Mouse (Mus musculus) cerebellum, postnatal 14 days (tissue): ENCODE measurements around the gene Otud5.
"Not testable (repeated sequence)": the region's sequence is repeated elsewhere in the genome, so short reads cannot be mapped to it uniquely, and the experiment has no call there.

Source experiments
- DNase-seq, 2 experiments: peaks; one replicate each; pipeline ENCODE4 v3.0.0; 2021; ENCODE audit warnings: mixed read lengths in 2 of 2

Gene Otud5

GRCm38 (mm10) chrX:7841163-7842162, at the start of gene Otud5:
TSS of gene Otud5 (plus strand) at chrX:7841364.
- peak; percentile 94 to 95 for DNase-seq

DNA sequence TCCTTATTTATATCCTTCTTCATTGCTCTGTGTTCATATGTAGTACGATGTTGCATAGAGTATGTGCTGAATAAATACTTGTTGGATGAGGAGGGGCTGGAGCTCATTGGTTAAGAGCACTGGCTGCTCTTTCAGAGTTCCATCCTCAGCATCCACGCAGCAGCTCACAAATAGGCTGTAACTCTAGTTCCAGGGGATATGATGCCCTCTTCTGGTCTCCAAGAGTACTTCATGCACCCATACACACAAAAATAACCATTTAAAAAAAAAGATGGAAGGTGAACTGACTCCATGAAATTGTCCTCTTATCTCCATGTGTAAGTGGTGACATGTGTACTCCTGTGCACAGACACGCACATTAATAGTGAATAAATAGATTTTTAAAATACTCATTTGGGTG, 47.8 kb upstream of the Otud5 start:
- peak; percentile 18 to 45 for DNase-seq

DNA sequence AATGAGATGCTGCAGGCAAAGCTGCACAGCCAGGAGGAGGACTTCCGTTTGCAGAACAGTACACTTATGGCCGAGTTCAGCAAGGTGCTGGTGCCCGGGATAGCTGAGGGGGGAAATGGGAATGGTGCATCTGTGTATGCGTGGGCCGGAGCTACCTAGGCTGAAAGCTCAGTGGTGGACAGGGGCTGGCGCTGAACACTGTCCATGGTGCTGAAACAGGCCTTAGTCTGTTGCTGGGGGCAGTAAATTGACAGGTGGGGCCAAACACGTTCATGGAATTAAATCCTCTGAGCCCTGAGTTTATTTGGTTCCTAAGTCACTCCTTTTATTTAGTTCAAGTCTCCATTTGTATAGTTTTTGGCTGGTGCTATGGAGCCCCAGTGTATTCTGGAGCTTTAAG, 46.1 kb upstream of the Otud5 start:
- DNase-seq: no peak

GRCm38 (mm10) chrX:7797327-7797726, 43.8 kb upstream of the Otud5 start:
- no peak for DNase-seq

GRCm38 (mm10) chrX:7802157-7802556, 39.0 kb upstream of the Otud5 start:
- not testable (repeated sequence) for DNase-seq

- peak; percentile 26 to 52 for DNase-seq
Observed at GRCm38 (mm10) chrX:7815016-7815415, 26.1 kb upstream of the Otud5 start.

DNA sequence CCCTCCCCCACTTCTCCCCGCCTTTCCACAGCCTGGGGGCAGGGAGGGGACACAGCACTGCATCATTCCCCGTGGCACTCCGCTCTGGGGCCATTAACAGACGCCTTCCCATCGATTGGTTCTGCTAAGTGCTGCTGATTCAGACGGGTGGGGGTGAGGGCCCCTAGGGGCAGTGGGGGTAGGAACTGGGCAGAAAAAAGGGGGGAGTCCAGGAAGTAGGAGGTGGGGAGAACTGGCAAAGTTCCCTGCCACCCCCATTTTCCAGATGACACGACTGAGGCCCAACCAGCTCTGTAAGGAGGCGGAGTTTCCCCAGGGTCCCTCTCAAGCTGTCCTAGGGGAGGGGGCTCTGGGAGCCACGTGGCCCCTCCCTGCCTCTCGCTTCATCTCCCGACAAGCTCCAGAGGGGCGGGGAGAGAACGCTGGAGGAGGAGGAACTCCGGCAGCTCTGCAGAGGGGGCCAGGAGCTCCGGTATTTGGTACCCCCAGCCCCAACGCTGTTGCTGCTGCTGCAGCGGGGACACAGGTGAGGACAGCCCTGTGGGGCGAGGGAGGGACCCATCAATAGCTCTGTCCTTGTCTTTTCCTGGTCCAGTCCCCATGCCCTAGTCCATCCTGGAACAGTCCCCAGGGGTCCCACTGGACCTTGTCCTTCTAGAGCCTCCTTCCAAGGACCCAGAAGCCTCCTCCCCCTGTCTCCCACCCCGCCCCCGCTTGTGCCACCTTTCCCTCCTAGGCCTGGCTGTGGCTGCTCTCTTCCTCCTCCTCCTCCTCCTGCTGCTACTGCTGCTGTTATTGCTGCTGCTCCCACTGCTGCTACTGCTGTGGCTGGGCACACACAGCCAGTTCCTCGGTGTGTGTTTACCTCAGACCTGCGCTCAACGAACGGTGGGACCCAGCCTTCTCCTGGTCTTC, 19.0 kb upstream of the Otud5 start, which contains the start of gene Kcnd1:
Kcnd1 (plus strand) TSS at position 425 of the 915 bp plus-strand sequence.
- DNase-seq: peak; percentile 31 to 50

GRCm38 (mm10) chrX:7837146-7837545, 4.0 kb upstream of the Otud5 start:
- DNase-seq: no peak

- DNase-seq: no peak
Observed at GRCm38 (mm10) chrX:7840842-7841162, 362 bp upstream of the Otud5 start.

DNA sequence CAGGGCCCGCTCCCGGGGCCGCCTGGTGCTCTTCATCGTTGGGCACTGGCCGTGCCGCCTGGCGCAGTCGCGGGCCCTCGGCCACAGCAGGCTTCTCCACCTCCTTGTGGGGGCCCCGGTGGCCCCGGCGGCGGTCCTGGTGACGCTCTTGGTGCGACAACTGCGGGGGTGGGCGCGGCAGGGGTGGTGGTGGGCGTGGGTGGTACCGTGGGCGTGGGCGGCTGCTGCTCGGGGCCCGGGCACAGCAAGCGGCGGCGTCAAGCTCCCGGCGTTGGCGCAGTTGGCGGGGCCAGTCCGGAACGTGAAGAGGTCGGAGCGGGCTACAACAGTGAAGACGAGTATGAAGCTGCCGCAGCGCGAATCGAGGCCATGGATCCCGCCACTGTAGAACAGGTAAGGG, 1.2 kb downstream of the Otud5 start:
- DNase-seq: peak; percentile 26 to 46

DNA sequence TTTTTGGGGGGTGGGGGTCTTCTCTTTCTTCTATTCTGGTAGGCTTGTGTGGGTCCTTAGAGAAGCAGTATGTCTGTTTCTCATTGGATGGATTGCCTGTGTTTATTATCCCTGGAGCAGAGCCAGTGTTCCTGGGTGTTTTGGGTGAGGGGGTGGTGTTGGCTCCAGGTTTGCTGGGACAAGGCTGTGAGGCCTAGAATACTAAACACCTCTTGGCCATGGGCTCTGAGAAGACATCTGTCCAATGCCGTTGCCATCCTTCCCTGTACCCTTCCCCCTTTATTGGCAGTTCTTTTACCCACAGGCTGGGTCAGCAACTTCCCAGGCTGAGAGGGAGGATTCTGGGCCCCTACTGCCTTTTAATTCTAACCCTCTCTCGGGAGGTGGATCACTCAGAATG, 6.7 kb downstream of the Otud5 start:
- DNase-seq: peak; percentile 35 to 46

DNA sequence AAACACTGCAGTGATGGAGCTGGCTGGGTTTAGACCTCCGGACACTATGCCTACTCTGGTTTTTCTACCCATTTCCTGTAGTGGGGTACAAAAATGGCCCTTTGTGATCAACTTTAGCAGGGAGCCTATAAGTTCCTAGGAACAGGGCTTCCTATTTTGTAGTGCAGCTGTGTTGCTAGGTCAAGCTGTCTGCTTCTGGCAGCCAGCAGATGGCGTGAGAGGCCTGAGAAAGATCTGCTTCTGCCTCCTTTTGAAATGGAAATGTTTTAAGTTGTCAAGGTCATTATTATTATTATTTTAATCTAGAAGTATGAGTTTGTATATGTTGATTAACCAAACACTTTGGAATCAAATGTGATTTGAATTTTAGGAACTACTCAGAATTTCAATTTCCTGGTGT, 13.4 kb downstream of the Otud5 start:
- DNase-seq: peak; percentile 57

- no peak for DNase-seq
Observed at GRCm38 (mm10) chrX:7859191-7859753, 18.1 kb downstream of the Otud5 start.

DNA sequence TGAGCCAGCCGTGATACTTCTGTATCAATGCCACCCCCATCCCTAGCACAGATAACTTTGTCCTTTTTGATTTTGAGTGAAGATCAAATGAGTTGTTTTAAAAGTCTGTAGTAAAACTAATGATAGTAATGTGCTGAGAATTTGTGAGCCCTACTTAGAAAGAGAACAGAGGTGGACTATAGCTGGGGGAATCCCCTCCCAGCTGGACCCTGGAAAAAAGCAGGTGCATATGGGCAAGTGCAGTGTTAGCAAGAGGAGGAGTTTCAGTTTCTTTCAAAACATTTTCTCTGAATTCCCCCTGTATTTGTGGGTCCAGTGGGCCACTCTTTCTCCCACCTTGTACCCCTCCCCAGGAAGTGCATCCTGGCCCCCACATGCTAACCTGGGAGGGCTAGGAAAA, 22.0 kb downstream of the Otud5 start:
- DNase-seq: no peak

DNA sequence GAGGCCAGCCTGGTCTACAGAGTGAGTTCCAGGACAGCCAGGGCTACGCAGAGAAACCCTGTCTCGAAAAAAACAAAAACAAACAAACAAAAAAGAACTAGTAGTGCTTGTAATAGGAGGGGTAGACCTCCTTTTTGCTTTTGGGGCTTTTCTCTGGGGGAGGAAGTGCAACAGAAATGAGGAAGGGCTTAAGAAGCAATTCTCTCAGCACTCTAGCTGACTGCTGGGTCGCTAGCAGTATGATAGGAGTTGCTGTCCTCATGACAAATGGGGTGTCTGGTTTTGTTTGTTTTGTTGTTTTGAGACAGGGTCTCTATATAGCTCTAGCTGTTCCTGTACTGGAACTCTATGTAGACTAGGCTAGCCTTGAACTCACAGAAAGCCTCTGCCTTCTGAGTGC, 23.4 kb downstream of the Otud5 start:
- no peak for DNase-seq

DNA sequence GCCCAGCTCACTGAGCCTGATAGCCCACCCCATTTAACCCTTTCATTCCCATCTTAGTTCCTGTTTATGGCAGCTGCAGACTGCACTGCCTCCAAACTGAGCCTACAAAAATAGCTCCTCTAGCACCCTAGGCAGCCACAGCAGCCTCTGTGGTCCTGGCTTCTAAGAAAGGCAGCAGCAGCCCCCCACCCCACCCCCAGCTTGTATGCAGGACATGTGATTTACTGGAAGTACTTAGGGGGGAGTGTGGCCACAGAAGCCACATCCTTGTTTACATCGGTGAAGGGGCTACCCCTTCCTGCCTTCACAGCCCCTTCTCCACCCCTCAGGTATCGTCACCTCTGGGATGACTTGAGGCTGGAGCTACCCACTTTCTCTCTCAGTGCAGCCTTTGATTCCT, 24.2 kb downstream of the Otud5 start:
- DNase-seq: no peak

DNA sequence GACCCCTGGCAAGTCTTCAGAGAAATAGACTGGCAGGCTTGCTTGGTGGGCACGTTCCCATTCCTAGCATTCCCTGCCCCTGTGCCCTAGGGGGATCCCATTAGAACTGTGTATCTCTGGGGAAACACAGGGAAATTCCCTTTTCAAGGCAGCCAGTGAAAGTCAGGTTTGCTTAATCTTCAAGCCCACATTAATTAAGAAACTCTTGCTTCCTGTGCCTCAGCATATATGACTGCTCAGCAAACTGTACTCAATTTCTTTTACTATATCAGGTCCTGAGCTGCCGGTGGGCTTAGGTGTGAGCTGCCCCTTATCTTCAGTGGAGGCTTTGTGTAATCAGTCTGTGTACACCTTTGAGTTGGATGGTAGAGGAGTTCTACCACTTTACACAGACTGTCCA, 24.6 kb downstream of the Otud5 start:
- DNase-seq: no peak

- no peak for DNase-seq
Observed at GRCm38 (mm10) chrX:7867141-7867540, 26.0 kb downstream of the Otud5 start.

DNA sequence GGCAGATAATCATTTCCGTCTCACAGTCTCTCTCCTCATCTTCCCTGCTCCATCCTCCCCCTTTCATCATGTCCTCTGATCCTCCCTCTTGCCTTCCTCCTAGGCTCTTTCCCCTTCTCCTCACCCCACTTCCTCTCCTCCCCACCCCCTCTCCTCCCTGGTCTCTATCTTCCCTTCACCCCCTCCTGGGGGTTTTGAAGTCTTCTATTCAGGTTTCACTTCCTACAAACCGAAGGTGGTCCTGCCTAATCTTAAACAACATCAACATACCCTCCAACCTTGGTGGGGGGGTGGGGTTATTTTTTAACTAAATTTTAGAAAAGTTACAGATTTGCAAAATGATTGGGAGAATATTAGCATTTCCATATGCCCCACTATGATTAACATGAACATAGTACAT, 27.3 kb downstream of the Otud5 start:
- no peak for DNase-seq

DNA sequence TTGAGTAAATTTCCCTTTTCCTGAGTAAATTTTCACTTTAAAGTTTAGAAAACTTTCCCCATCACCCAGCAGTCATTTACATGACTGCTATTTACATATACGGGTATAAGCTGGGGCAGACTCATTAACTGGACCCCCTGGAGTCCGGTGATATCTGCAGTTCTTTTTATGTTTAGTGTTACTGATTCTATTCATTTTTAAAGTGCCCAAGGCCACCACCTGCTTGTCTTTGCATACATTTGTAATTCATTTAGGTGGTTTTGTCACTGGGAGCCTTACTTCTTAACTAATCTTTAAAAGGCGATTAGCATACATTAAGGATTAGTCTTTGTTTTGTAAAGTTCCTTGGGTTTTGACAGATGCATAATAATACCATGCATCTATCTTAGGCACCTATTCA, 28.7 kb downstream of the Otud5 start:
- no peak for DNase-seq

GRCm38 (mm10) chrX:7878007-7878419, 36.8 kb downstream of the Otud5 start, which contains the start of gene Pim2:
TSS of gene Pim2 (plus strand) at chrX:7878262.
- DNase-seq: peak; percentile 91

DNA sequence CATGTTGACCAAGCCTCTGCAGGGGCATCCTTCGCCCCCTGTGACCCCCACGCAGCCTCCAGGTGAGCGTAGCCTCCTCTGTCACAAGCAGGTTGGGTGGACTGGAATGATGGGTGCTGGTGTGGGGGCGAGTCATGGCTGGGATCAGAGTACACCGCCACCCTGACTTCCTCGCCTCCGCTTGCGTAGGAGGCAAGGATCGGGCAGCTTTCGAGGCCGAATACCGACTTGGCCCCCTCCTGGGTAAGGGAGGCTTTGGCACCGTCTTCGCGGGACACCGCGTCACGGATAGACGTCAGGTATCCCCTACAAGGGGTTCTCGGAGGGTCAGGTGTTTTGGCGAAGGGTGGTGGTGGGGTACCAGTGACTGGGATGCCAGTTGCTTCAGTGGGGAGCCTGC, 37.3 kb downstream of the Otud5 start:
- DNase-seq: peak; percentile 54 to 57

DNA sequence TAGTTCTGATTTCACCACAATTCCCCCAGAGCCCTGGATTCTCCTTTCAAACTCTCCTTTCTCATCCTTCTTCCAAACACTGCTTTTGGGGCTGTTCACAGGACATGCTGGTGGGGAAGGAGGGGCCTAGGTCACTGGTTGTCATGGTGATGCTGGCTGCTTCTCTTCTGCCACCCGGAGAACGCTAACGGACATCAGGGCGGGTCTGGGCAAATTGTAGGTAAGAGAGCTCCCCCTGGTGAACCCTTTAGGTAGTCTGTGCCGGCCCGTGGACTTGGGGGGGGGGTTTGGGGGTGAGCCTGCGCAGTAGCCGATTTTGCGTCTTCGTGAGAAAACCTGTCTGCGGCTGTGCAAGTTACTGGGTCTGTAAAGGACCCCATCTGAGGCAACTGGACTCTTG, 38.7 kb downstream of the Otud5 start:
- DNase-seq: peak; percentile 78 to 82
